Mouse (Mus musculus): ENCODE data around the gene Clmn. TPM values are rescaled to one million over a fixed set of nuclear protein-coding genes. Genes with fewer than 3 reads are reported as not detected.
A peak's percentile ranks its signal among the peaks of the same experiment; 100 is the strongest.

The Clmn gene
- polyA plus RNA-seq, 1 experiment from 2014 or later = 2.0 TPM

GRCm38 (mm10) chr12:104851711-104852508 is 13.0 kb downstream of the Clmn start:
- Histone ChIP-seq H3K27me3 (replicated peaks) (no peaks in the 10 kb centered on the region), H3K4me1 (peaks cover 5% of the 10 kb centered on the region; the same call in 1 of the 2 replicates), H3K4me3 (no peak overlapping the region), H3K27ac (no peak overlapping the region), H3K9ac (no peak overlapping the region), H3K36me3 (no peaks in the 10 kb centered on the region), H3K4me2 (replicated peaks) (peak overlapping the region; percentile 1; the same call in 1 of the 2 replicates), H3K9me3 (no peaks in the 10 kb centered on the region)
- peak; percentile 70; the same call in 1 of the 2 replicates for ATAC-seq (ENCODE audit: low FRiP score, low read depth)
- 28% methylated on average over 16 of the region's 16 CpGs for WGBS

GRCm38 (mm10) chr12:104850119-104850518 is 14.8 kb downstream of the Clmn start:
- no peak for ATAC-seq (ENCODE audit: low FRiP score, low read depth)
- Histone ChIP-seq H3K36me3 (no peaks in the 10 kb centered on the region), H3K9ac (no peak overlapping the region), H3K27ac (no peak overlapping the region), H3K4me1 (peaks cover 12% of the 10 kb centered on the region), H3K27me3 (replicated peaks) (no peaks in the 10 kb centered on the region), H3K9me3 (no peaks in the 10 kb centered on the region), H3K4me2 (replicated peaks) (no peak overlapping the region), H3K4me3 (no peak overlapping the region)
- WGBS = 91% methylated on average over 7 of the region's 7 CpGs

- Histone ChIP-seq H3K4me1 (peaks cover 15% of the 10 kb centered on the region), H3K36me3 (no peaks in the 10 kb centered on the region), H3K9me3 (no peaks in the 10 kb centered on the region), H3K27ac (no peak overlapping the region), H3K27me3 (replicated peaks) (no peaks in the 10 kb centered on the region), H3K4me3 (no peak overlapping the region), H3K4me2 (replicated peaks) (no peak overlapping the region), H3K9ac (no peak overlapping the region)
- ATAC-seq (ENCODE audit: low FRiP score, low read depth) = no peak
- 91% methylated on average over 9 of the region's 9 CpGs for WGBS
Observed at GRCm38 (mm10) chr12:104848667-104849066, 16.2 kb downstream of the Clmn start.

GRCm38 (mm10) chr12:104847227-104847626 is 17.6 kb downstream of the Clmn start:
- no peak overlapping the region for H3K9ac ChIP-seq
- no peaks in the 10 kb centered on the region for H3K36me3 ChIP-seq
- H3K4me2 ChIP-seq (replicated peaks) = no peak overlapping the region
- WGBS = 89% methylated on average over 4 of the region's 4 CpGs
- H3K27me3 ChIP-seq (replicated peaks) = no peaks in the 10 kb centered on the region
- ATAC-seq (ENCODE audit: low FRiP score, low read depth) = no peak
- peaks cover 15% of the 10 kb centered on the region for H3K4me1 ChIP-seq
- H3K9me3 ChIP-seq = no peaks in the 10 kb centered on the region
- no peak overlapping the region for H3K27ac ChIP-seq
- H3K4me3 ChIP-seq = no peak overlapping the region

GRCm38 (mm10) chr12:104845707-104846106 is 19.2 kb downstream of the Clmn start:
- H3K4me3 ChIP-seq = no peak overlapping the region
- 3% methylated on average over 11 of the region's 11 CpGs for WGBS
- no peak for ATAC-seq (ENCODE audit: low FRiP score, low read depth)
- H3K4me1 ChIP-seq = peaks cover 10% of the 10 kb centered on the region
- no peaks in the 10 kb centered on the region for H3K9me3 ChIP-seq
- H3K9ac ChIP-seq = no peak overlapping the region
- H3K27ac ChIP-seq = no peak overlapping the region
- H3K27me3 ChIP-seq (replicated peaks) = no peaks in the 10 kb centered on the region
- H3K36me3 ChIP-seq = no peaks in the 10 kb centered on the region
- peak overlapping the region; percentile 37 for H3K4me2 ChIP-seq (replicated peaks)

- H3K4me1 ChIP-seq = peaks cover 10% of the 10 kb centered on the region
- no peak for ATAC-seq (ENCODE audit: low FRiP score, low read depth)
- H3K9me3 ChIP-seq = no peaks in the 10 kb centered on the region
- no peaks in the 10 kb centered on the region for H3K36me3 ChIP-seq
- H3K27ac ChIP-seq = no peak overlapping the region
- 68% methylated on average over 4 of the region's 4 CpGs for WGBS
- H3K27me3 ChIP-seq (replicated peaks) = no peaks in the 10 kb centered on the region
- no peak overlapping the region for H3K4me3 ChIP-seq
- no peak overlapping the region for H3K9ac ChIP-seq
- H3K4me2 ChIP-seq (replicated peaks) = no peak overlapping the region
Observed at GRCm38 (mm10) chr12:104844989-104845388, 19.9 kb downstream of the Clmn start.

- Histone ChIP-seq H3K4me1 (peaks cover 10% of the 10 kb centered on the region), H3K27ac (no peak overlapping the region), H3K4me2 (replicated peaks) (no peak overlapping the region), H3K9me3 (no peaks in the 10 kb centered on the region), H3K27me3 (replicated peaks) (no peaks in the 10 kb centered on the region), H3K4me3 (no peak overlapping the region), H3K9ac (no peak overlapping the region), H3K36me3 (no peaks in the 10 kb centered on the region)
- ATAC-seq (ENCODE audit: low FRiP score, low read depth) = no peak
- 63% methylated on average over 4 of the region's 4 CpGs for WGBS
Observed at GRCm38 (mm10) chr12:104844279-104844678, 20.6 kb downstream of the Clmn start.

- 84% methylated on average over 3 of the region's 3 CpGs for WGBS
- H3K9ac ChIP-seq = no peak overlapping the region
- no peak overlapping the region for H3K27ac ChIP-seq
- ATAC-seq (ENCODE audit: low FRiP score, low read depth) = no peak
- H3K4me2 ChIP-seq (replicated peaks) = no peak overlapping the region
- no peak overlapping the region for H3K4me3 ChIP-seq
- no peaks in the 10 kb centered on the region for H3K9me3 ChIP-seq
- H3K4me1 ChIP-seq = peaks cover 17% of the 10 kb centered on the region
- no peaks in the 10 kb centered on the region for H3K27me3 ChIP-seq (replicated peaks)
- H3K36me3 ChIP-seq = no peaks in the 10 kb centered on the region
Observed at GRCm38 (mm10) chr12:104841256-104841655, 23.6 kb downstream of the Clmn start.

GRCm38 (mm10) chr12:104838987-104839386 is 25.9 kb downstream of the Clmn start:
- H3K27me3 ChIP-seq (replicated peaks) = no peaks in the 10 kb centered on the region
- H3K27ac ChIP-seq = no peak overlapping the region
- 0 out of 2 replicates have a peak, but pooled peaks have one; percentile 7 for ATAC-seq (ENCODE audit: low FRiP score, low read depth)
- H3K4me2 ChIP-seq (replicated peaks) = no peak overlapping the region
- H3K4me3 ChIP-seq = no peak overlapping the region
- H3K36me3 ChIP-seq = no peaks in the 10 kb centered on the region
- no peaks in the 10 kb centered on the region for H3K9me3 ChIP-seq
- 53% methylated on average over 4 of the region's 4 CpGs for WGBS
- peaks cover 7% of the 10 kb centered on the region; the same call in 1 of the 2 replicates for H3K4me1 ChIP-seq
- H3K9ac ChIP-seq = no peak overlapping the region

GRCm38 (mm10) chr12:104838462-104838861 is 26.4 kb downstream of the Clmn start:
- no peak overlapping the region for H3K27ac ChIP-seq
- H3K4me2 ChIP-seq (replicated peaks) = no peak overlapping the region
- H3K4me3 ChIP-seq = no peak overlapping the region
- H3K4me1 ChIP-seq = peaks cover 7% of the 10 kb centered on the region; the same call in 1 of the 2 replicates
- H3K27me3 ChIP-seq (replicated peaks) = no peaks in the 10 kb centered on the region
- no peaks in the 10 kb centered on the region for H3K9me3 ChIP-seq
- no peaks in the 10 kb centered on the region for H3K36me3 ChIP-seq
- H3K9ac ChIP-seq = no peak overlapping the region
- ATAC-seq (ENCODE audit: low FRiP score, low read depth) = no peak

GRCm38 (mm10) chr12:104837957-104838401 is 26.9 kb downstream of the Clmn start:
- ATAC-seq (ENCODE audit: low FRiP score, low read depth) = no peak
- Histone ChIP-seq H3K4me2 (replicated peaks) (no peak overlapping the region), H3K27me3 (replicated peaks) (no peaks in the 10 kb centered on the region), H3K9ac (no peak overlapping the region), H3K9me3 (no peaks in the 10 kb centered on the region), H3K4me3 (no peak overlapping the region), H3K27ac (no peak overlapping the region), H3K36me3 (no peaks in the 10 kb centered on the region), H3K4me1 (peaks cover 7% of the 10 kb centered on the region; the same call in 1 of the 2 replicates)
- 80% methylated on average over 13 of the region's 13 CpGs for WGBS

- Histone ChIP-seq H3K27ac (no peak overlapping the region), H3K9ac (no peak overlapping the region)
- ATAC-seq (ENCODE audit: low FRiP score, low read depth) = no peak
Observed at GRCm38 (mm10) chr12:104837111-104837837, 27.6 kb downstream of the Clmn start.

More at GRCm38 (mm10) chr12:104837111-104837837, 27.6 kb downstream of the Clmn start:
- peaks cover 7% of the 10 kb centered on the region; the same call in 1 of the 2 replicates for H3K4me1 ChIP-seq
- H3K27me3 ChIP-seq (replicated peaks) = no peaks in the 10 kb centered on the region
- no peak overlapping the region for H3K4me3 ChIP-seq
- no peaks in the 10 kb centered on the region for H3K9me3 ChIP-seq
- H3K36me3 ChIP-seq = no peaks in the 10 kb centered on the region
- WGBS = 89% methylated on average over 2 of the region's 2 CpGs
- no peak overlapping the region for H3K4me2 ChIP-seq (replicated peaks)

All from neural tube, embryonic 12.5 days (tissue).